Mouse (Mus musculus): Measurements from ENCODE around the gene Srrm4. TPM values are rescaled to one million over a fixed set of nuclear protein-coding genes. Genes with fewer than 3 reads are reported as not detected.

Srrm4 gene
- polyA plus RNA-seq, 1 experiment from 2014 or later: 0.03 TPM

- Histone ChIP-seq H3K9ac (no peak overlapping the region), H3K9me3 (replicated peaks) (peaks cover 11% of the 10 kb centered on the region; the same call in 1 of the 2 replicates), H3K27ac (no peak overlapping the region), H3K36me3 (no peaks in the 10 kb centered on the region), H3K27me3 (no peaks in the 10 kb centered on the region), H3K4me1 (replicated peaks) (no peaks in the 10 kb centered on the region), H3K4me3 (replicated peaks) (no peak overlapping the region), H3K4me2 (no peak overlapping the region)
- ATAC-seq (ENCODE audit: low read depth): no peak
- no peak for DNase-seq
Measured at GRCm38 (mm10) chr5:116552584-116552983, 39.0 kb downstream of the Srrm4 start.

GRCm38 (mm10) chr5:116545746-116546145 lies 45.9 kb downstream of the Srrm4 start:
- 34% methylated on average over 11 of the region's 11 CpGs for WGBS (ENCODE audit: insufficient replicate concordance)
- no peak for DNase-seq
- H3K4me2 ChIP-seq: no peak overlapping the region

DNA sequence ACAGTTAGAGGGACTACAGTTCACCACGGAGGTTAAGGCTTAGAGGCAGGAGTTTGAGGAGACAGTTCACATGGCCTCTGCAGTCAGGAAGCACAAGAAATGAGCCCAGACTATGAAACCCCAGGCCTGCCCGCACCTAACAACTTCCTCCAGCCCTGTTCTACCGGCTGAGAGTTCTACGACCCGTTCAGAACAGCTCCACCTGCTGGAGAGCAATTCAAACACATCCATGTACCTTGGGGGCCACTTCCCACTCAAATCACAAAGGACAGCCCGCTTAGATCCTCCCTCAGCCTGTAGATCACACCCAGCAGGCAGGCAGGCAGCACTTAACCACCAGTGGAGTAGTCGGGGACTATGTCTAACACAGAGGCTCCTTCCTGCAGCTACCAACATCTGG lies 49.3 kb downstream of the Srrm4 start:
- Histone ChIP-seq H3K4me3 (replicated peaks) (no peak overlapping the region), H3K9me3 (replicated peaks) (peaks cover 19% of the 10 kb centered on the region), H3K9ac (no peak overlapping the region), H3K27ac (no peak overlapping the region), H3K36me3 (no peaks in the 10 kb centered on the region), H3K4me1 (replicated peaks) (no peaks in the 10 kb centered on the region), H3K27me3 (no peaks in the 10 kb centered on the region), H3K4me2 (no peak overlapping the region)
- no peak for ATAC-seq (ENCODE audit: low read depth)
- no peak for DNase-seq
- WGBS (ENCODE audit: insufficient replicate concordance): 37% methylated on average over 7 of the region's 7 CpGs

More at GRCm38 (mm10) chr5:116545746-116546145, 45.9 kb downstream of the Srrm4 start:
- ATAC-seq (ENCODE audit: low read depth): no peak
- no peak overlapping the region for H3K27ac ChIP-seq
- no peaks in the 10 kb centered on the region for H3K4me1 ChIP-seq (replicated peaks)
- H3K4me3 ChIP-seq (replicated peaks): no peak overlapping the region
- H3K27me3 ChIP-seq: no peaks in the 10 kb centered on the region
- peaks cover 27% of the 10 kb centered on the region for H3K9me3 ChIP-seq (replicated peaks)
- no peak overlapping the region for H3K9ac ChIP-seq
- H3K36me3 ChIP-seq: no peaks in the 10 kb centered on the region

DNA sequence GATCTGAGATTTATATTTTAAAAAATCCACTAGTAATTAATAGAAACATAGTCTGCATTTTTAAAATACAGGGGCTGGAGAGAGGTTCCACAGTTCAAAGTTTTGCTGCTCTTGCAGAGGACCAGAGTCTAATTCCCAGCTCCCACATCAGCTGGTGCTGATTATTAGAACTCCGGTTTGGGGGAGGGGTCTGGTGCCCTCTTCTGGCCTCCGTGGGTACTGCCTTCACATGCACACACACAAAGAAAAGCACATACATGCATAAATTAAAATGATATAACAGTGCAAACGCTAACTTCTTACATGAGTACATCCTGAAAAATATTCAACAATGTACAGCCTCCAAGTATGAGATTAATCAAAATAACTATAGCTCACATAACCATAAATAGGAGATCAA lies 50.5 kb downstream of the Srrm4 start:
- no peak for ATAC-seq (ENCODE audit: low read depth)
- H3K9me3 ChIP-seq (replicated peaks): peaks cover 14% of the 10 kb centered on the region
- WGBS (ENCODE audit: insufficient replicate concordance): 61% methylated on average over 3 of the region's 3 CpGs
- no peaks in the 10 kb centered on the region for H3K4me1 ChIP-seq (replicated peaks)
- no peak overlapping the region for H3K4me2 ChIP-seq
- H3K27ac ChIP-seq: no peak overlapping the region
- DNase-seq: no peak
- no peak overlapping the region for H3K4me3 ChIP-seq (replicated peaks)
- no peaks in the 10 kb centered on the region for H3K36me3 ChIP-seq
- no peaks in the 10 kb centered on the region for H3K27me3 ChIP-seq
- H3K9ac ChIP-seq: no peak overlapping the region

- Histone ChIP-seq H3K9me3 (replicated peaks) (peaks cover 14% of the 10 kb centered on the region), H3K27ac (no peak overlapping the region), H3K27me3 (no peaks in the 10 kb centered on the region), H3K4me3 (replicated peaks) (no peak overlapping the region), H3K4me1 (replicated peaks) (no peaks in the 10 kb centered on the region), H3K4me2 (no peak overlapping the region), H3K36me3 (no peaks in the 10 kb centered on the region), H3K9ac (no peak overlapping the region)
- no peak for ATAC-seq (ENCODE audit: low read depth)
- WGBS (ENCODE audit: insufficient replicate concordance): 32% methylated on average over 3 of the region's 3 CpGs
- no peak for DNase-seq
Measured at GRCm38 (mm10) chr5:116539360-116539759, 52.3 kb downstream of the Srrm4 start.

GRCm38 (mm10) chr5:116538491-116538890 lies 53.1 kb downstream of the Srrm4 start:
- Histone ChIP-seq H3K9ac (no peak overlapping the region), H3K4me2 (no peak overlapping the region), H3K27ac (no peak overlapping the region), H3K9me3 (replicated peaks) (peaks cover 11% of the 10 kb centered on the region), H3K36me3 (no peaks in the 10 kb centered on the region), H3K4me3 (replicated peaks) (no peak overlapping the region), H3K27me3 (no peaks in the 10 kb centered on the region), H3K4me1 (replicated peaks) (no peaks in the 10 kb centered on the region)
- 48% methylated on average over 3 of the region's 3 CpGs for WGBS (ENCODE audit: insufficient replicate concordance)
- ATAC-seq (ENCODE audit: low read depth) (no peak), DNase-seq (no peak)

GRCm38 (mm10) chr5:116526324-116526723 lies 65.3 kb downstream of the Srrm4 start:
- 61% methylated on average over 4 of the region's 4 CpGs for WGBS (ENCODE audit: insufficient replicate concordance)
- H3K27me3 ChIP-seq: no peaks in the 10 kb centered on the region
- H3K27ac ChIP-seq: no peak overlapping the region
- no peak overlapping the region for H3K4me2 ChIP-seq
- H3K9me3 ChIP-seq (replicated peaks): no peaks in the 10 kb centered on the region
- H3K36me3 ChIP-seq: no peaks in the 10 kb centered on the region
- H3K4me3 ChIP-seq (replicated peaks): no peak overlapping the region
- DNase-seq (no peak), ATAC-seq (ENCODE audit: low read depth) (no peak)
- no peaks in the 10 kb centered on the region for H3K4me1 ChIP-seq (replicated peaks)
- H3K9ac ChIP-seq: no peak overlapping the region

DNA sequence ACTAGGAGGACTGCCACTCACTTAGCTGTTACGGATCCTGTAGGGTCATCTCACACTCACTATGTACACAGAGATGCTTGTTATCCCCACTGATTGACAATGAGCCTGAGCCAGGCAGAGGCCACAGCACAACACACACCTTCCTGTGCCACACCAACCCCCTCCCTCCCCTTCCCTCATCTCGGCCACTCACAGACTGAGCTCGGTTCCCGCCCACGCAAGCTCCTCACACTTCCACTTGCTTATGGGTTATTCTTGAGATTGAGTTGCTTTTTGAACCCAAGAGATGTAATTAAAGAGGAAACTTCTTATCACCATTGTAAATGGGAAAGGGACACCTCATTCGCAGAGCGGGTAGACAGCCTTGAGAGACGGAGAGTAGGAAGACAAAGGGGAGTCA lies 66.3 kb downstream of the Srrm4 start:
- Histone ChIP-seq H3K4me3 (replicated peaks) (no peak overlapping the region), H3K9me3 (replicated peaks) (no peaks in the 10 kb centered on the region), H3K4me1 (replicated peaks) (no peaks in the 10 kb centered on the region), H3K9ac (no peak overlapping the region), H3K36me3 (no peaks in the 10 kb centered on the region), H3K27ac (no peak overlapping the region), H3K4me2 (no peak overlapping the region), H3K27me3 (no peaks in the 10 kb centered on the region)
- no peak for ATAC-seq (ENCODE audit: low read depth)
- DNase-seq: no peak
- WGBS (ENCODE audit: insufficient replicate concordance): 75% methylated on average over 8 of the region's 8 CpGs

DNA sequence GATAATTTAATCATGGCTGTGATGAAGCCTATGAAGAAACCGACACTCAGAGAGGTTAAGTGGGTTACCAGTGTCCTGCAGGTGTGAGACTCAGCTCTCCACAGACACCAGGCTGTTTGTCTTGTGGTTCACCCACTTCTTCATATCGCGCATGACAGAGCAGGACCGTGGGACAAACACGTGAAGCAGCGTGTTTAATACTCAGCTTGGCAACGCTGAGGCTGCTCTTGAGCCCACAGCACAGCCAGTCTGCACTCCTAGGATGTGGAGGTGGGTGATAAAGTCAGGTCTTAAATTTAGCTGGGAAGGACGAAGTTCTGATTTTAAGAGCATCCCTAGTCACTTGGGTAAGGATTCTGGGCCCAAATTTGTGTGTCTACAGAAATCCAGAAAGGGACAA lies 68.1 kb downstream of the Srrm4 start:
- Histone ChIP-seq H3K4me3 (replicated peaks) (no peak overlapping the region), H3K9ac (no peak overlapping the region), H3K27ac (no peak overlapping the region), H3K27me3 (no peaks in the 10 kb centered on the region), H3K36me3 (no peaks in the 10 kb centered on the region), H3K4me1 (replicated peaks) (no peaks in the 10 kb centered on the region), H3K4me2 (no peak overlapping the region), H3K9me3 (replicated peaks) (no peaks in the 10 kb centered on the region)
- ATAC-seq (ENCODE audit: low read depth) (no peak), DNase-seq (no peak)
- 74% methylated on average over 8 of the region's 8 CpGs for WGBS (ENCODE audit: insufficient replicate concordance)

GRCm38 (mm10) chr5:116523079-116523478 lies 68.5 kb downstream of the Srrm4 start:
- Histone ChIP-seq H3K4me3 (replicated peaks) (no peak overlapping the region), H3K4me1 (replicated peaks) (no peaks in the 10 kb centered on the region), H3K9me3 (replicated peaks) (no peaks in the 10 kb centered on the region), H3K27me3 (no peaks in the 10 kb centered on the region), H3K4me2 (no peak overlapping the region), H3K9ac (no peak overlapping the region), H3K27ac (no peak overlapping the region), H3K36me3 (no peaks in the 10 kb centered on the region)
- ATAC-seq (ENCODE audit: low read depth): no peak
- no peak for DNase-seq
- 50% methylated on average over 9 of the region's 9 CpGs for WGBS (ENCODE audit: insufficient replicate concordance)

DNA sequence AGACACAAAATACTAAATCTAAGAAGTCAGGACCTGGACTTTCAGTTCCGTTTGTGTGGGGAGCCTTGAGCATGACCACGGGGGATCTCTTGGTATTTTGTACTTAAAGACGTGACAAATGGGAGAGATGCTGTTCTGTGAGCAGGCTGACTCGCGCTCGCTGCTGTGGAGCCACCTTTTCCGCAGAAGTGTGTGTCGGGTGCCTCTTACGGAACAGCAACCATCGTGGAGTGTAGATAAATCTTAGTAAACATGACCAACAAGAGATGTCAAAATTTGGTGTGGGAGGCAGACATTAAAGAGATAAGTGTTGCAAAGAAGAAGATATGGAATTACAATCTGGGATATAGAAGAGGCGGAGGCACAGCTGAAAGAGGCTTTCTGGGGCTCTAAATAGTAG lies 69.3 kb downstream of the Srrm4 start:
- H3K9me3 ChIP-seq (replicated peaks): no peaks in the 10 kb centered on the region
- ATAC-seq (ENCODE audit: low read depth) (no peak), DNase-seq (no peak)
- no peak overlapping the region for H3K27ac ChIP-seq
- H3K9ac ChIP-seq: no peak overlapping the region
- no peak overlapping the region for H3K4me2 ChIP-seq
- no peaks in the 10 kb centered on the region for H3K36me3 ChIP-seq
- H3K4me3 ChIP-seq (replicated peaks): no peak overlapping the region
- no peaks in the 10 kb centered on the region for H3K27me3 ChIP-seq
- H3K4me1 ChIP-seq (replicated peaks): no peaks in the 10 kb centered on the region
- WGBS (ENCODE audit: insufficient replicate concordance): 58% methylated on average over 11 of the region's 11 CpGs

DNA sequence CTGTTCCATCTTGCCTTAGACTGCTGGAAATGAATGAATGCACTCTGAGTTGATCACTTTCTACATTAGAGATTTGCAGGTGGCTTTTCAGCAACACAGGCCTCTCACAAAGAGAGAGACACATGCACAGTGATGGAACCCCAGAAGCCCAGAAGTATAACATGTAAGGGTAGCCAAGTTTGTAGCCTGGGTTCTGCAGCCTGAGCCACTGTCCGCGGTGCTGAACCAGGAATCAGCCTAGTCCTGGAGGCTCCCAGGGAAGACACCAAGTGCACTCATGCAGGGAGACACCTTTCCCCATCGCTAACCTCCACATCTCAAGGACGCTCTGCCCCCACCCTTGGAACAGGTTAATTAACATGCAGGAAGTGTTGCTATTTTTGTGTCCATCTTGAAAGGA lies 73.6 kb downstream of the Srrm4 start:
- no peak overlapping the region for H3K27ac ChIP-seq
- H3K36me3 ChIP-seq: no peaks in the 10 kb centered on the region
- H3K9ac ChIP-seq: no peak overlapping the region
- H3K4me3 ChIP-seq (replicated peaks): no peak overlapping the region
- no peak for DNase-seq
- ATAC-seq (ENCODE audit: low read depth): no peak
- no peak overlapping the region for H3K4me2 ChIP-seq
- no peaks in the 10 kb centered on the region for H3K4me1 ChIP-seq (replicated peaks)
- no peaks in the 10 kb centered on the region for H3K9me3 ChIP-seq (replicated peaks)
- no peaks in the 10 kb centered on the region for H3K27me3 ChIP-seq
- WGBS (ENCODE audit: insufficient replicate concordance): 22% methylated on average over 4 of the region's 4 CpGs

- Histone ChIP-seq H3K4me2 (no peak overlapping the region), H3K9me3 (replicated peaks) (no peaks in the 10 kb centered on the region), H3K36me3 (no peaks in the 10 kb centered on the region), H3K27me3 (no peaks in the 10 kb centered on the region), H3K4me3 (replicated peaks) (no peak overlapping the region), H3K27ac (no peak overlapping the region), H3K4me1 (replicated peaks) (no peaks in the 10 kb centered on the region), H3K9ac (no peak overlapping the region)
- WGBS (ENCODE audit: insufficient replicate concordance): 55% methylated on average over 4 of the region's 4 CpGs
- DNase-seq (no peak), ATAC-seq (ENCODE audit: low read depth) (no peak)
Measured at GRCm38 (mm10) chr5:116512135-116512534, 79.5 kb downstream of the Srrm4 start.

All from liver, embryonic 13.5 days (tissue).